Mouse (Mus musculus): ENCODE results near the gene Prpsap2.

DNA sequence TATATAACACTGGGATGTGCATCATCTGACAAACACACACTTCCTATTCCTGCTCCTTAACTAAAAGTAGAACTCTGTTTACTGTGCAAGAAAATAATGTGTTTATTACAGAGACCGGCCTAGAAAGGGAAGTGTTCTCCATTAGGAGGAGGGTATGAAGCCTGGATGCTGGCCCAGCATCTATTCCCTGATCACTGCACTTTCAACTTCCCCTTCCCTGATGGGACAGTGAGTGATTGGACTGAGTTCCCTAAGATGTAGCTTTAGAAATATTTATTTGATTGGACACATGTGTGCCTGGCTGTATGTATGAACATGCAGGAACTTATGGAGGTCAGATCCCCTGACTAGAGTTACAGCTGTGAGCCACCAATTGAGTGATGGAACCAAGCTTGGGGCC, 31.6 kb upstream of the Prpsap2 start:
- TF ChIP-seq CTCF (IDR thresholded peaks at IDR 0.05 in 2 of 3, conservative IDR thresholded peaks at IDR 0.05 in 1 of 3; ENCODE audit: control insufficient read depth in 1 of 3, insufficient read depth in 1 of 3, low read depth in 2 of 3, low read length in 3 of 3, poor library complexity in 1 of 3, severe bottlenecking in 1 of 3) (no peak), EP300 (IDR thresholded peaks at IDR 0.05; ENCODE audit: low read depth in 1 of 2, low read length in 2 of 2) (no peak), POLR2A (IDR thresholded peaks at IDR 0.05; ENCODE audit: control insufficient read depth in 1 of 2, insufficient read depth in 1 of 2, low read depth in 1 of 2, low read length in 2 of 2, poor library complexity in 1 of 2) (no peak), TCF12 (IDR thresholded peaks at IDR 0.05; ENCODE audit: low read depth, low read length) (no peak), SMC3 (IDR thresholded peaks at IDR 0.05; ENCODE audit: low read depth, low read length) (no peak), ZMIZ1 (IDR thresholded peaks at IDR 0.05; ENCODE audit: low read depth, low read length) (no peak), RCOR1 (IDR thresholded peaks at IDR 0.05; ENCODE audit: low read depth, low read length) (no peak)

All from MEL (cell line).